Mouse (Mus musculus) erythroid progenitor cell, adult 5-6 weeks (primary cell): ENCODE measurements around the gene Cbfa2t2. TPM values are rescaled to one million over a fixed set of nuclear protein-coding genes. Genes with fewer than 3 reads are reported as not detected.

Experiments
- ATAC-seq: replicated peaks from 2 replicates; pipeline ENCODE4 v1.8.0; 2016; ENCODE audit warnings: moderate number of reproducible peaks, mild to moderate bottlenecking, moderate TSS enrichment, inconsistent platforms; ENCODE audit not compliant: poor library complexity, low FRiP score, severe bottlenecking
- total RNA-seq, 2 experiments: library from RNA; stranded (forward) in 1 of 2; stranded (reverse) in 1 of 2; fragments of 150-400 nt in 1 of 2; fragments of 186-747, 209-891 nt in 1 of 2; gene quantifications; 2 replicates each; pipeline versions ENCODE4 v1.2.3 to v1.2.4; 2015 to 2017; ENCODE audit warnings: low replicate concordance in 2 of 2

Gene Cbfa2t2
- total RNA-seq, 2 experiments from 2014 or later = 9.6 to 14.1 TPM

DNA sequence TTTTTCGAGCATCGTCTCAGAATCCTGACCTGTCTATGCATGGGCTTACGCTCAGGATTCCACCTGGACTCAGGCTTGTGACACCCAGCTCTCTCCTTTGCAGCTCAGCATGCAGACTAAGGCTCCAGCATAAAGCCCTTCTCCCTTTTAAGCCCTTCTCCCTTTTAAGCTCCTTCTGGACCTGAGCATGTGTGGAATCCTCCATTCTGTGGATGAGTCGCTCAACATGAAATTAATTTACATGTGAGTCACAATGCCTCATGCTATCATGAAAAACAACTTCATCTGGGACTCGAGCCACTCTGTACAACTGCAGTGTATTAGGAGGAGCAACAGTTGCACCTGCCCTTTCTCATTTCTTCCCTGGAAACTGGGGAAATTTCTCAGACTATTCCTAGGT, 14.1 kb upstream of the Cbfa2t2 start:
- ATAC-seq = no peak

DNA sequence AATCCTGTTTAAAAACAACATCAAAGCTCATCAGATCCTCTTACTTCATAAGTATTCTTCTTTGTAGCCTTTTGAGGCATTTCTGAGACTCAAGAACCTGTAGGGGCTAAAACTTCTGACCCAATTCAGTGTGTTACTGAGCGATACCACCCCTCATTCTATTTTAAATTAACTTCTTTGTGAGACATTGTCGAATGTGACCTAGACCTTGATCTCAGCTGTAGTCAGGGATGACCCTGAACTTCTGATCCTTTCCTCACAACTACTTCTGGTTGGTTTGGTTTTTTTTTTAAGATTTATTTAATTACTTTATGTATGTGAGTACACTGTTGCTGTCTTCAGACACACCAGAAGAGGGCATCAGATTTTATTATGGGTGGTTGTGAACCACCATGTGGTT, 12.7 kb upstream of the Cbfa2t2 start:
- no peak for ATAC-seq

DNA sequence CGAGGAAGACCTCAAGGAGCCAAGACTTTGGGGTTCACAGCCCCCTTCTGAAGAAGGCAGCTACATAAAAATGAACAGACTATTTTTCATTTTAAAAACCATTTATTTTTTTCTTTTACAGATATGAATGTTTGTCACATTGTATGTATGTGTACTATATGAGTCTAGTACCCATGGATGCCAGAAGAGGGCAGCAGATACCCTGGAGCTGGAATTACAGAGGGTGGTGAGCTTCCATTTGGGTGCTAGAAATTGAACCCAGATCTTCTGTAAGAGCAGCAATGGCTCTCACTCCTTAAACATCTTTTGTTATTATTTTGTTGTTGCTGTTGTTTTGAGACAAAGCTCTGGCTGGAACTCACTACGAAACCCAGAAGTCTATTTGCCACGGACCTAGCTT, 10.8 kb upstream of the Cbfa2t2 start:
- no peak for ATAC-seq

- no peak for ATAC-seq
Measured at GRCm38 (mm10) chr2:154426188-154426904, 9.9 kb upstream of the Cbfa2t2 start.

GRCm38 (mm10) chr2:154426905-154427852, 9.1 kb upstream of the Cbfa2t2 start:
- ATAC-seq = no peak

DNA sequence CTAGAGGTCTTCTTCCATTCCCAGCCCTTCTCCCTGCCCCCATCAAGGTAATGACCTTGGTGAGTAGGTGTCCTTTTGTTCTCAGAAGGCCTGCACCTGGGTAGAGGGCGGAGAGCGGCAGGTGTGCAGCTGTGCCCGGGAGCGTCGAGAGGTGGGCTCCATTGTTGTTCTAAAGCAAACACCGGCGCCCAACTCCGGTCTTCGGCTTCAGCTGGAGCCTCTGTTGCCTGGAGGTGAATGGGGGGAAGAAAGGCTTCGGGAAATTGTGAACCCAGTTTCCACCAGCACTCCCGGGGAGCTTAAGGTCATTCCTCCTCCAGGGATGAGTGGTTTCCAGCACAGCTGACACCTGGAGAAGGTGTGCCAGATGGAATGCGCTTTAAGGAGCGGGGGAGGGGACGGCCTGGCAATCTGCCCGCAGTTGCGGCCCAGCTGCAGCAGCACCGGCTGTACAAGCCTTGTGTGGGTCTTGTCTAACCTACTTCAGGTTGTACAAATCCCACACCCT, 8.4 kb upstream of the Cbfa2t2 start:
- no peak for ATAC-seq

- no peak for ATAC-seq
Measured at GRCm38 (mm10) chr2:154430566-154430965, 5.7 kb upstream of the Cbfa2t2 start.

DNA sequence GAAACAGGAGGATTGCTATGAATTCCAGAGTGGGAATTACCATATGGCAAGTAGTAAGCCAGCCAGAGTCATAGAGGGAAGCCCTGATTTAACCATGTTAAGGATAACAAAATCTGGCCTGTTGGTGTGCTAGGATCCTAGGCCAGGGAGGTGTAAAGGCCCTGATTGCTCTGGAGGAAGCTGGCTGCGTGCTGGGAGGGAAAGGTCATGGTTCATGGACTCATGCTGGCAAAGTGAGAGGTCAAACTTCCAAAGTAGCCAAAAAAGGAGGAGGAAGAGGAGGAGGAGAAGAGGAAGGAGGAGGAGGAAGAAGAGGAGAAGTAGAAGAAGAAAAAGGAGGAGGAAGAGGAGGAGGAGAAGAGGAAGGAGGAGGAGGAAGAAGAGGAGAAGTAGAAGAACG, 3.6 kb upstream of the Cbfa2t2 start:
- no peak for ATAC-seq

GRCm38 (mm10) chr2:154433391-154433790, 2.9 kb upstream of the Cbfa2t2 start:
- no peak for ATAC-seq

DNA sequence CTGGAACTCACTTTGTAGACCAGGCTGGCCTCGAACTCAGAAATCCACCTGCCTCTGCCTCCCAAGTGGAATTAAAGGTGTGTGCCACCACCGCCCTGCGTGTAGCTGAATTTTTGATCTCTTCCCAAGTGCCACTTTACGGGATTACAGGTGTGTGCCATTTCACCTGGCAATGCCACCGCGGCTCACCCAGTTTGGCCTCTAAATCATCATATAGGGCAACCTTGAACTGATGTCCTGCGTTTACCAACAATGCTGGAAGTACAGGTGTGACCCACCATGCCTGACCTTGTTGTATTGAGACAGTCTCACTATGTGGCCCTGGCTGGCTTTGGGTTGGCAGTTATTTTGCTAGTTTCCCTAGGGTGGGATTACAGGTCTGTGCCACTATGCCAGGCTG, 1.6 kb upstream of the Cbfa2t2 start:
- no peak for ATAC-seq

- peak; percentile 97 for ATAC-seq
Measured at GRCm38 (mm10) chr2:154436076-154436457, 214 bp upstream of the Cbfa2t2 start.

- ATAC-seq = no peak
Measured at GRCm38 (mm10) chr2:154437191-154437527, 878 bp downstream of the Cbfa2t2 start.

GRCm38 (mm10) chr2:154440453-154440852, 4.2 kb downstream of the Cbfa2t2 start:
- ATAC-seq = no peak

DNA sequence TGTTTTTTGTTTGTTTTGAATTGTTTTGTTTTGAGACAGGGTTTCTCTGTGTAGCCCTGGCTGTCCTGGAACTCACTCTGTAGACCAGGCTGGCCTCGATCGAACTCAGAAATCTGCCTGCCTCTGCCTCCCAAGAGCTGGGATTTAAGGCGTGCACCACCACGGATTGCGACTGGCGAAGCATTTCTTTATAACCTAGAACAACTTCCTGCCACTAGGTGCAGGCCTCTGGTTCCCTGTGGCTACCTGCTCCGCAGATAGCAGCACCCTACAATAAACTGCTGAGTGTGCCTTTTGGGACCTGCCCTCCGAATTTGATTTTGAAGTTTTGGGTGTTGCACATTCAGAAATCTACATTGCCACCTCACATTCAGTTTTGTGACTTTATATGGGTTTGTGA, 11.5 kb downstream of the Cbfa2t2 start:
- ATAC-seq = no peak

GRCm38 (mm10) chr2:154448633-154449032, 12.4 kb downstream of the Cbfa2t2 start:
- no peak for ATAC-seq

GRCm38 (mm10) chr2:154452951-154453350, 16.7 kb downstream of the Cbfa2t2 start:
- ATAC-seq = no peak

DNA sequence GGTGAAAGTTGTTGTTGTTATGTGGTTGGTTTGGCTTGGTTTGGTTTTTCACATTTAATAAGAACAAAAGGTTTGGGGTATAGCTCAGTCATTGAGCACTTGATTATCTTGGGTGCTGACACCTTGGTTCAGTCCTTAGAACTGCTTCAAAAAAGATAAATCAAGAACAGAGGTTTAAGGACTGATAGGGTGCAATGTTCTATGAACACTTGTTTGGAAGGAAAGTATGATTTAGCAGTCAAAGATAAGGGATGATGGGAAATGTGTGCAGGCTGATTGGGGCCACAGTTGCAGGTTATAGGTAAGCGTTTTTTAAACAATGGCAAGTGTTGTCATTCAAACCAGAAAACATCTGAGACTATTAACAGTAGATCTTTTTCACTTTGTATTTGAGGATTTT, 17.8 kb downstream of the Cbfa2t2 start:
- ATAC-seq = no peak

DNA sequence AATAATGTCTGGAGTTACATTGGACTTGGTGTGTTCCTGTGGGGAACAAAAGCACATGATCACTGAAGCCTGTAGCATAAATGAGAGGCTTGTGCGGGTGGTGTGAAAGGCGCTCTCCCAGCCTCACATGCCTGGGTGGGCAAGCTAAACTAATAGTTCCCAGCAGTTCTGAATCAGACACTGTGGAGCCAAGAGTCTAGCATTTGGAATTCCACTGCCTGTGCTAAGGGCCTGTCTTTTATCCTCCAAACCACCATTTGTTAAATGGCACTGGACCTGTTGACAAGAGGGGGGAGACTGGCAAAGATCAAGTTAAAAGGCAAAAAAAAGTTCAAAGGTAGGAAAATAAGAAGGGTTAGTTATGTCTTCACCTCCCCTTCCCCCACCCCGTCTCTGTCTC, 18.3 kb downstream of the Cbfa2t2 start:
- ATAC-seq = no peak

GRCm38 (mm10) chr2:154455776-154456175, 19.5 kb downstream of the Cbfa2t2 start:
- peak; percentile 60; the same call in 1 of the 2 replicates for ATAC-seq

DNA sequence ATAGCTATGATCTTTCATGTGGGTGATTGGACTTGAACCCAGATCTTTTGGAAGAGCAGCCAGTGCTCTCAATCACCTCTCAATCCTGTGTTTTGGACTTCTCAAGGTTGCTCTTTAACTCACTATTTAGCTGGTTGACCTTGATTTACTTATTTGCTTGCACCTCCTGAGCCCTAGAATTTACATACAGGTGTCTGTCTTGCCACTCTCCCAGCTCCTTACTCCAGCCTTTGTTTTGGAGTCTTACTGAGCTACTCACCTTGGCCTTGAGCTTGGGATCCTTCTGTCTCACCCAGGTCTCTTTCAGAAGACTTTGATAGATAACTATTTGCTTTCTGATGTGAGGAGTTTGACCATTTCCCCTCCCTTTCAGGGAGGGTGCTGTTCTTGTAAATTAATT, 20.3 kb downstream of the Cbfa2t2 start:
- ATAC-seq = no peak

DNA sequence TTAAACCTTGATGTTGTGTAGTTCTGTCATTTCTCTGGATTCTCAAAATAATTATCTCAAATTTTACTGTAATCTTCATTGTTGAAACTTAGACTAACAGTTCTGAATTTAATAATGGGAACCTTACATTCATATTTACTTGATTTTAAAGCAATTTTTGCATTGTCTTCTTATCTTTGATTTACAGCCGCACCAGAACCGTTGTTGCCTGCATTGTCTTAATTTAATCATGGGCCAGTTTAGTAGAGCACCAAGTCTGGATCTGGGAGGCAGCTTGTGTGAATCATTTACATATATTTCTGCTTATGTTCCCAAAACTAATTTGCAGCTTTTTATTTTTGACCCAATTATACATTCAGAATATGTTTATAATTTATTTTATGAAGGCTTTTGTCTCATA, 23.0 kb downstream of the Cbfa2t2 start:
- ATAC-seq = no peak
